In the genomic region with DNA sequence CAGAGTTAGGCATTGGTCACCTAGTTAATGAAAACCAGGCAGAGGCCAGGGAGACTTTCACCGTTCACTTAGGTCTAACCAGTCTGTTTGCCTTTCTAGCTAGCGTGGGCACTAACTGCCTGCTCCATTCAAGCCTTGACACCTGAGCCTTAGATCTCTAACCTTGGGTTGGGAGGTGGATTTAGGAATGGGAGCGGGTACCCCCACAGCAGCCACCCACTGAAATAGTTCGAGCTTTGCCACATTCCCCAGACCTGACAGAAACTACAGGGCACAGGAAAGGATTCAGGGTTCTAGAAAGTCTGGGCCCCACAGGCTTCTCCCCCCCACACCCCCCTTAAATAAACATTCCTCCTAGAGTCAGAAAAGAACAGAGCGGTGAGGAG, we compare ENCODE assay signal across 8 mouse cellular contexts. TPM values are rescaled to one million over a fixed set of nuclear protein-coding genes. Genes with fewer than 3 reads are reported as not detected.
DNase-seq lines count a peak whose midpoint lies in the region; ATAC-seq and TF ChIP-seq lines count a peak whose summit lies in the region.

No protein-coding gene starts in this region.

- H3K9ac ChIP-seq in liver, adult 2 months (ENCODE audit: low read depth, low read length), result peak overlapping the region; percentile 43
- H3K9ac ChIP-seq in hindbrain, embryonic 13.5 days, result peak overlapping the region; percentile 75; the same call in 1 of the 2 replicates
- peak overlapping the region; percentile 87 for H3K9ac ChIP-seq in limb, embryonic 14.5 days (ENCODE audit: low read depth, low read length, severe bottlenecking)
- no peak overlapping the region for H3K9ac ChIP-seq in stomach, embryonic 14.5 days (replicated peaks; ENCODE audit: low read depth, low read length)

- peaks cover 16% of the 10 kb centered on the region for H3K79me2 ChIP-seq in liver, adult 2 months (ENCODE audit: control insufficient read depth, insufficient read depth, low read length)

- no peaks in the 10 kb centered on the region for H3K27me3 ChIP-seq in liver, adult 2 months (ENCODE audit: control insufficient read depth, insufficient read depth, low read length)
- peaks cover 73% of the 10 kb centered on the region for H3K27me3 ChIP-seq in hindbrain, embryonic 13.5 days
- no peaks in the 10 kb centered on the region for H3K27me3 ChIP-seq in limb, embryonic 14.5 days (ENCODE audit: control insufficient read depth, insufficient read depth, low read length)
- no peaks in the 10 kb centered on the region for H3K27me3 ChIP-seq in stomach, embryonic 14.5 days (ENCODE audit: control insufficient read depth, insufficient read depth, low read length)

- H3K4me1 ChIP-seq in liver, adult 2 months (ENCODE audit: control insufficient read depth, insufficient read depth, low read length), result peaks cover 17% of the 10 kb centered on the region
- H3K4me1 ChIP-seq in hindbrain, embryonic 13.5 days (replicated peaks), result peaks cover 45% of the 10 kb centered on the region
- H3K4me1 ChIP-seq in limb, embryonic 14.5 days (ENCODE audit: control insufficient read depth, insufficient read depth, low read length), result peaks cover 21% of the 10 kb centered on the region
- H3K4me1 ChIP-seq in stomach, embryonic 14.5 days (ENCODE audit: control insufficient read depth, insufficient read depth, low read length), result peaks cover 23% of the 10 kb centered on the region; the same call in 1 of the 2 replicates

- no peak overlapping the region for H3K4me3 ChIP-seq in liver, adult 2 months (ENCODE audit: insufficient read depth, low read depth, low read length)
- peak overlapping the region; percentile 61; the same call in 1 of the 2 replicates for H3K4me3 ChIP-seq in hindbrain, embryonic 13.5 days
- H3K4me3 ChIP-seq in limb, embryonic 14.5 days (replicated peaks; ENCODE audit: low read length), result peak overlapping the region; percentile 81
- peak overlapping the region; percentile 74; the same call in 1 of the 2 replicates for H3K4me3 ChIP-seq in stomach, embryonic 14.5 days (ENCODE audit: low read depth, low read length)

- DNase-seq in liver, adult 2 months (ENCODE audit: extremely low read depth, low read depth, low spot score), result peak; percentile 54
- DNase-seq in liver, result no peak
- no peak for DNase-seq in limb, embryonic 14.5 days (ENCODE audit: low spot score)
- no peak for DNase-seq in thymus, postnatal 0 days (ENCODE audit: low spot score)
- no peak for DNase-seq in adrenal gland, adult 2 months
- DNase-seq in adrenal gland, adult 8-10 months, result no peak

- H3K4me2 ChIP-seq in hindbrain, embryonic 13.5 days, result peak overlapping the region; percentile 98
- H3K4me2 ChIP-seq in limb, embryonic 14.5 days (replicated peaks; ENCODE audit: low read depth, low read length, severe bottlenecking), result peak overlapping the region; percentile 99
- H3K4me2 ChIP-seq in stomach, embryonic 14.5 days (replicated peaks; ENCODE audit: low read depth, low read length), result peak overlapping the region; percentile 97

- peak overlapping the region; percentile 78 for H3K27ac ChIP-seq in liver, adult 2 months (replicated peaks; ENCODE audit: insufficient read depth, low read depth, low read length)
- H3K27ac ChIP-seq in hindbrain, embryonic 13.5 days, result no peak overlapping the region
- H3K27ac ChIP-seq in limb, embryonic 14.5 days (replicated peaks; ENCODE audit: low read depth, low read length), result no peak overlapping the region
- H3K27ac ChIP-seq in stomach, embryonic 14.5 days (ENCODE audit: low read length), result peak overlapping the region; percentile 93

- H3K9me3 ChIP-seq in hindbrain, embryonic 13.5 days, result no peaks in the 10 kb centered on the region
- no peaks in the 10 kb centered on the region for H3K9me3 ChIP-seq in limb, embryonic 14.5 days (ENCODE audit: control insufficient read depth, low read length)
- H3K9me3 ChIP-seq in stomach, embryonic 14.5 days (ENCODE audit: control insufficient read depth, low read depth, low read length), result no peaks in the 10 kb centered on the region

- 21% methylated on average over 5 of the region's 5 CpGs for WGBS in liver, adult 2 months
- 12% methylated on average over 5 of the region's 5 CpGs for WGBS in hindbrain, embryonic 13.5 days
- WGBS in limb, embryonic 14.5 days, result 15% methylated on average over 5 of the region's 5 CpGs
- WGBS in stomach, embryonic 14.5 days, result 23% methylated on average over 5 of the region's 5 CpGs

- TF ChIP-seq POLR2A in liver, adult 2 months (IDR thresholded peaks at IDR 0.05; ENCODE audit: extremely low read depth, insufficient read depth, low read length), result no peak
- no peak for TF ChIP-seq POLR2A in limb, embryonic 14.5 days (IDR thresholded peaks at IDR 0.05; ENCODE audit: borderline replicate concordance, extremely low read depth, insufficient read depth, insufficient read length)

- no peak for TF ChIP-seq CTCF in liver, adult 2 months (IDR thresholded peaks at IDR 0.05; ENCODE audit: low read depth, low read length)

- H3K36me3 ChIP-seq in liver, adult 2 months (ENCODE audit: control insufficient read depth, insufficient read depth, low read length), result no peaks in the 10 kb centered on the region
- H3K36me3 ChIP-seq in hindbrain, embryonic 13.5 days, result no peaks in the 10 kb centered on the region
- H3K36me3 ChIP-seq in limb, embryonic 14.5 days (ENCODE audit: control insufficient read depth, insufficient read depth, low read length), result no peaks in the 10 kb centered on the region
- H3K36me3 ChIP-seq in stomach, embryonic 14.5 days (ENCODE audit: control insufficient read depth, insufficient read depth, low read length), result no peaks in the 10 kb centered on the region

- no peak for ATAC-seq in hindbrain, embryonic 13.5 days (ENCODE audit: low FRiP score)
- ATAC-seq in limb, embryonic 14.5 days (ENCODE audit: low FRiP score, low read depth), result no peak
- peak; percentile 33; the same call in 1 of the 2 replicates for ATAC-seq in stomach, embryonic 14.5 days (ENCODE audit: insufficient number of reproducible peaks, insufficient read depth, low FRiP score, low read depth)

RNA-seq across cellular contexts. Expression of a gene that starts 0.9 kb away (rescaled TPM):
- 51.4 and 66.2 TPM in 2 replicates for total RNA-seq in liver, adult 2 months (2014; rRNA removed)
- polyA plus RNA-seq in liver, adult 2 months (2012; rRNA removed), result 87.6 and 93.9 TPM in 2 replicates
- polyA plus RNA-seq in hindbrain, embryonic 13.5 days (2015; fragmentation: Nextera tagmentation; extraction: Ambion mirVana), result 9.9 and 11.9 TPM in 2 replicates
- 34.1 and 48.8 TPM in 2 replicates for polyA plus RNA-seq in limb, embryonic 14.5 days (2012; rRNA removed)
- 35.5 and 42.3 TPM in 2 replicates for polyA plus RNA-seq in limb, embryonic 14.5 days (2014; fragmentation: Nextera tagmentation; extraction: Ambion mirVana)
- 23.5 and 27.2 TPM in 2 replicates for polyA plus RNA-seq in stomach, embryonic 14.5 days (2014; fragmentation: Nextera tagmentation; extraction: Ambion mirVana)
- 5.0 and 5.3 TPM in 2 replicates for polyA plus RNA-seq in thymus, postnatal 0 days (2015; fragmentation: Nextera tagmentation; extraction: Ambion mirVana)
- 1 to 10 TPM; 4.0 to 7.1 TPM for total RNA-seq in adrenal gland, adult 2 months (2021)
- 5.2 and 7.6 TPM in 2 replicates for polyA plus RNA-seq in adrenal gland, adult 2 months (2012; rRNA removed)
- 1 to 10 TPM; 4.3 to 7.7 (median 4.6) TPM for total RNA-seq in adrenal gland, adult 8-10 months (2022)

RNA-seq across cellular contexts. Expression of a gene that starts 39.8 kb away (rescaled TPM):
- 3.0 and 3.6 TPM in 2 replicates for total RNA-seq in liver, adult 2 months (2014; rRNA removed)
- 0.65 and 1.2 TPM in 2 replicates for polyA plus RNA-seq in liver, adult 2 months (2012; rRNA removed)
- polyA plus RNA-seq in hindbrain, embryonic 13.5 days (2015; fragmentation: Nextera tagmentation; extraction: Ambion mirVana), result 0.69 and 1.2 TPM in 2 replicates
- 2.2 and 3.1 TPM in 2 replicates for polyA plus RNA-seq in limb, embryonic 14.5 days (2012; rRNA removed)
- 1.2 and 1.5 TPM in 2 replicates for polyA plus RNA-seq in limb, embryonic 14.5 days (2014; fragmentation: Nextera tagmentation; extraction: Ambion mirVana)
- polyA plus RNA-seq in stomach, embryonic 14.5 days (2014; fragmentation: Nextera tagmentation; extraction: Ambion mirVana), result 0.90 and 1.1 TPM in 2 replicates
- 5.0 and 6.8 TPM in 2 replicates for polyA plus RNA-seq in thymus, postnatal 0 days (2015; fragmentation: Nextera tagmentation; extraction: Ambion mirVana)
- total RNA-seq in adrenal gland, adult 2 months (2021), result 1 to 10 TPM; 1.5 TPM
- 0.80 and 0.81 TPM in 2 replicates for polyA plus RNA-seq in adrenal gland, adult 2 months (2012; rRNA removed)
- total RNA-seq in adrenal gland, adult 8-10 months (2022), result 1 to 10 TPM; 1.1 to 3.9 (median 3.3) TPM

RNA-seq across cellular contexts. Expression of a gene that starts 51.3 kb away (rescaled TPM):
- not detected in 2 replicates for total RNA-seq in liver, adult 2 months (2014; rRNA removed)
- polyA plus RNA-seq in liver, adult 2 months (2012; rRNA removed), result not detected in 2 replicates
- not detected in 2 replicates for polyA plus RNA-seq in hindbrain, embryonic 13.5 days (2015; fragmentation: Nextera tagmentation; extraction: Ambion mirVana)
- 0.19 TPM in 1 of 2 replicates, not detected in the other for polyA plus RNA-seq in limb, embryonic 14.5 days (2012; rRNA removed)
- polyA plus RNA-seq in limb, embryonic 14.5 days (2014; fragmentation: Nextera tagmentation; extraction: Ambion mirVana), result not detected in 2 replicates
- polyA plus RNA-seq in stomach, embryonic 14.5 days (2014; fragmentation: Nextera tagmentation; extraction: Ambion mirVana), result 0.23 and 0.39 TPM in 2 replicates
- not detected in 2 replicates for polyA plus RNA-seq in thymus, postnatal 0 days (2015; fragmentation: Nextera tagmentation; extraction: Ambion mirVana)
- not detected for total RNA-seq in adrenal gland, adult 2 months (2021)
- polyA plus RNA-seq in adrenal gland, adult 2 months (2012; rRNA removed), result not detected in 2 replicates
- total RNA-seq in adrenal gland, adult 8-10 months (2022), result not detected

RNA-seq across cellular contexts. Expression of a gene that starts 54.3 kb away (rescaled TPM):
- not detected in 2 replicates for total RNA-seq in liver, adult 2 months (2014; rRNA removed)
- polyA plus RNA-seq in liver, adult 2 months (2012; rRNA removed), result not detected in 2 replicates
- 21.4 and 22.3 TPM in 2 replicates for polyA plus RNA-seq in hindbrain, embryonic 13.5 days (2015; fragmentation: Nextera tagmentation; extraction: Ambion mirVana)
- 2.7 and 3.2 TPM in 2 replicates for polyA plus RNA-seq in limb, embryonic 14.5 days (2012; rRNA removed)
- polyA plus RNA-seq in limb, embryonic 14.5 days (2014; fragmentation: Nextera tagmentation; extraction: Ambion mirVana), result 1.00 and 1.4 TPM in 2 replicates
- polyA plus RNA-seq in stomach, embryonic 14.5 days (2014; fragmentation: Nextera tagmentation; extraction: Ambion mirVana), result 0.98 and 1.6 TPM in 2 replicates
- polyA plus RNA-seq in thymus, postnatal 0 days (2015; fragmentation: Nextera tagmentation; extraction: Ambion mirVana), result 0.14 TPM in 1 of 2 replicates, not detected in the other
- total RNA-seq in adrenal gland, adult 2 months (2021), result not detected
- 0.24 and 0.32 TPM in 2 replicates for polyA plus RNA-seq in adrenal gland, adult 2 months (2012; rRNA removed)
- not detected for total RNA-seq in adrenal gland, adult 8-10 months (2022)

Comparison
In these comparisons a context has a peak if more than half of its experiments do, and no peak if none do; other contexts are left out.
1. H3K27ac ChIP-seq: peak in liver, adult 2 months (single experiment) and stomach, embryonic 14.5 days (single experiment); none in hindbrain, embryonic 13.5 days (single experiment) and limb, embryonic 14.5 days (single experiment).
2. Peak in every context shown above with its lines, with median percentiles within 50 percentile points of each other: H3K4me2 ChIP-seq.